16 mouse cellular contexts compared by ENCODE assay signal in genomic region chr1:82590266-82590665, GRCm38 (mm10). TPM values are rescaled to one million over a fixed set of nuclear protein-coding genes. Genes with fewer than 3 reads are reported as not detected.
"Had no signal": no experiment of that assay in that cellular context is flagged by ENCODE, and none has a peak within 500 bp of the region (broad histone marks: within the 10 kb centered on the region; RNA-seq: fewer than 3 reads in every experiment).

No protein-coding gene starts in this region.

- H3K27ac ChIP-seq: limb, embryonic 13.5 days; liver, embryonic 15.5 days; macrophage; midbrain, embryonic 15.5 days; neural tube, embryonic 12.5 days had no signal

- H3K4me1 ChIP-seq: liver, embryonic 15.5 days had no signal

- DNase-seq: left cerebral cortex, postnatal 4 days; lung, adult 2 months; lung, postnatal 14 days; retina, postnatal 1 day; right cerebral cortex, postnatal 4 days; spleen, adult 18-20 months; thymus, postnatal 4 days had no signal

- H3K4me2 ChIP-seq: limb, embryonic 13.5 days; liver, embryonic 15.5 days; midbrain, embryonic 11.5 days; midbrain, embryonic 15.5 days; neural tube, embryonic 12.5 days had no signal

- H3K9me3 ChIP-seq: limb, embryonic 13.5 days; liver, embryonic 15.5 days; megakaryocyte, embryonic 14.5 days; midbrain, embryonic 15.5 days; neural tube, embryonic 12.5 days had no signal

- H3K36me3 ChIP-seq: limb, embryonic 13.5 days; liver, embryonic 15.5 days; midbrain, embryonic 15.5 days; neural tube, embryonic 12.5 days had no signal

- H3K9ac ChIP-seq: limb, embryonic 13.5 days; liver, embryonic 15.5 days; midbrain, embryonic 15.5 days; neural tube, embryonic 12.5 days had no signal

- H3K4me3 ChIP-seq: limb, embryonic 13.5 days; liver, embryonic 15.5 days; megakaryocyte, embryonic 14.5 days; midbrain, embryonic 15.5 days; neural tube, embryonic 12.5 days had no signal

- ATAC-seq: midbrain, embryonic 15.5 days had no signal

RNA-seq across cellular contexts. Expression of gene Col4a3, which starts 3.5 kb away (rescaled TPM):
- total RNA-seq: monocyte, adult 5-6 weeks; neutrophil, adult 5-6 weeks had no signal
- polyA plus RNA-seq: macrophage had no signal

RNA-seq across cellular contexts. Expression of gene Col4a4, which starts 3.6 kb away (rescaled TPM):
- total RNA-seq: monocyte, adult 5-6 weeks; neutrophil, adult 5-6 weeks had no signal
- polyA plus RNA-seq: macrophage had no signal
